Mouse (Mus musculus): ENCODE measurements around the gene Patj.
"Not testable (repeated sequence)": the region's sequence is repeated elsewhere in the genome, so short reads cannot be mapped to it uniquely, and the experiment has no call there.

The Patj gene

GRCm38 (mm10) chr4:98566741-98567140, 171.2 kb downstream of the Patj start:
- no peak for DNase-seq (ENCODE audit: extremely low spot score, low read depth, low spot score)

GRCm38 (mm10) chr4:98567457-98567856, 171.9 kb downstream of the Patj start:
- no peak for DNase-seq (ENCODE audit: extremely low spot score, low read depth, low spot score)

GRCm38 (mm10) chr4:98569904-98570303, 174.3 kb downstream of the Patj start:
- no peak for DNase-seq (ENCODE audit: extremely low spot score, low read depth, low spot score)

GRCm38 (mm10) chr4:98577275-98577674, 181.7 kb downstream of the Patj start:
- no peak for DNase-seq (ENCODE audit: extremely low spot score, low read depth, low spot score)

- no peak for DNase-seq (ENCODE audit: extremely low spot score, low read depth, low spot score)
These were observed 182.5 kb downstream of the Patj start for GRCm38 (mm10) chr4:98577957-98578541.

GRCm38 (mm10) chr4:98581456-98581855, 185.9 kb downstream of the Patj start:
- DNase-seq (ENCODE audit: extremely low spot score, low read depth, low spot score): no peak

GRCm38 (mm10) chr4:98584023-98584422, 188.4 kb downstream of the Patj start:
- DNase-seq (ENCODE audit: extremely low spot score, low read depth, low spot score): no peak

GRCm38 (mm10) chr4:98586303-98586702, 190.7 kb downstream of the Patj start:
- no peak for DNase-seq (ENCODE audit: extremely low spot score, low read depth, low spot score)

GRCm38 (mm10) chr4:98587686-98588085, 192.1 kb downstream of the Patj start:
- no peak for DNase-seq (ENCODE audit: extremely low spot score, low read depth, low spot score)

- DNase-seq (ENCODE audit: extremely low spot score, low read depth, low spot score): no peak
These were observed 198.4 kb downstream of the Patj start for GRCm38 (mm10) chr4:98593961-98594360.

- no peak for DNase-seq (ENCODE audit: extremely low spot score, low read depth, low spot score)
These were observed 203.0 kb downstream of the Patj start for GRCm38 (mm10) chr4:98598546-98598971.

GRCm38 (mm10) chr4:98599358-98599757, 203.8 kb downstream of the Patj start:
- no peak for DNase-seq (ENCODE audit: extremely low spot score, low read depth, low spot score)

GRCm38 (mm10) chr4:98603131-98603530, 207.5 kb downstream of the Patj start:
- no peak for DNase-seq (ENCODE audit: extremely low spot score, low read depth, low spot score)

GRCm38 (mm10) chr4:98610501-98610900, 214.9 kb downstream of the Patj start:
- DNase-seq (ENCODE audit: extremely low spot score, low read depth, low spot score): no peak

- DNase-seq (ENCODE audit: extremely low spot score, low read depth, low spot score): no peak
These were observed 218.8 kb downstream of the Patj start for GRCm38 (mm10) chr4:98614395-98614794.

- DNase-seq (ENCODE audit: extremely low spot score, low read depth, low spot score): no peak
These were observed 223.6 kb downstream of the Patj start for GRCm38 (mm10) chr4:98619199-98619598.

GRCm38 (mm10) chr4:98620986-98621784, 225.6 kb downstream of the Patj start:
- no peak for DNase-seq (ENCODE audit: extremely low spot score, low read depth, low spot score)

GRCm38 (mm10) chr4:98622180-98622579, 226.6 kb downstream of the Patj start:
- DNase-seq (ENCODE audit: extremely low spot score, low read depth, low spot score): no peak

GRCm38 (mm10) chr4:98622996-98623673, 227.6 kb downstream of the Patj start:
- no peak for DNase-seq (ENCODE audit: extremely low spot score, low read depth, low spot score)

GRCm38 (mm10) chr4:98628286-98628685, 232.7 kb downstream of the Patj start:
- DNase-seq (ENCODE audit: extremely low spot score, low read depth, low spot score): no peak

GRCm38 (mm10) chr4:98629217-98629616, 233.6 kb downstream of the Patj start:
- not testable (repeated sequence) for DNase-seq (ENCODE audit: extremely low spot score, low read depth, low spot score)

Measured in hindlimb bud, embryonic 11.5 days (tissue).